Mouse (Mus musculus) MEL (cell line): Measurements from ENCODE around the gene Fgfrl1. TPM values are rescaled to one million over a fixed set of nuclear protein-coding genes. Genes with fewer than 3 reads are reported as not detected.
A peak's percentile ranks its signal among the peaks of the same experiment; 100 is the strongest.

Experiments
- DNase-seq: peaks from one replicate; pipeline ENCODE4 v3.0.0; 2011; ENCODE audit warnings: low read depth, low spot score
- H3K27ac ChIP-seq: 2 replicates; pipeline ENCODE4 v1.5.1; 2012; ENCODE audit warnings: low read depth, mild to moderate bottlenecking, control low read depth, low read length, moderate library complexity; ENCODE audit not compliant: control insufficient read depth
- H3K27me3 ChIP-seq, 2 experiments: fragments of 150-350 bp in 1 of 2; sonication (generic) in 1 of 2; 2 replicates each; pipeline ENCODE4 v1.6.1; 2012; ENCODE audit warnings: low read length in 2 of 2, mild to moderate bottlenecking in 2 of 2, improper control_type of control experiment in 1 of 2, moderate library complexity in 1 of 2; ENCODE audit not compliant: insufficient read depth in 2 of 2, control insufficient read depth in 1 of 2
- H3K36me3 ChIP-seq, 2 experiments: 2 replicates each; pipeline ENCODE4 v1.6.1; 2012 to 2014; ENCODE audit warnings: low read length in 2 of 2, improper control_type of control experiment in 1 of 2, inconsistent platforms in 1 of 2, mild to moderate bottlenecking in 1 of 2; ENCODE audit not compliant: insufficient read depth in 2 of 2, control insufficient read depth in 1 of 2
- H3K4me1 ChIP-seq, 2 experiments: fragments of 150-350 bp in 1 of 2; sonication (generic) in 1 of 2; 2 replicates each; pipeline ENCODE4 v1.6.1; 2012; ENCODE audit warnings: low read length in 2 of 2, improper control_type of control experiment in 1 of 2, mild to moderate bottlenecking in 1 of 2; ENCODE audit not compliant: insufficient read depth in 2 of 2, control insufficient read depth in 1 of 2
- H3K4me3 ChIP-seq, 2 experiments: fragments of 150-350 bp in 1 of 2; sonication (generic) in 1 of 2; 2 replicates each; pipeline ENCODE4 v1.5.1; 2012; ENCODE audit warnings: low read depth in 2 of 2, low read length in 2 of 2, mild to moderate bottlenecking in 2 of 2, moderate library complexity in 2 of 2, control low read depth in 1 of 2, improper control_type of control experiment in 1 of 2; ENCODE audit not compliant: control insufficient read depth in 1 of 2, insufficient read depth in 1 of 2
- H3K79me2 ChIP-seq: 2 replicates; pipeline ENCODE4 v1.6.1; 2012; ENCODE audit warnings: mild to moderate bottlenecking, low read length, moderate library complexity; ENCODE audit not compliant: control insufficient read depth, poor library complexity, insufficient read depth
- H3K9ac ChIP-seq: 2 replicates; pipeline ENCODE4 v1.6.1; 2012; ENCODE audit warnings: low read depth, mild to moderate bottlenecking, control low read depth, low read length, moderate library complexity; ENCODE audit not compliant: control insufficient read depth, poor library complexity, severe bottlenecking
- H3K9me3 ChIP-seq: fragments of 150-350 bp; sonication (generic); replicated peaks from 2 replicates; pipeline ENCODE4 v1.6.1; 2012; ENCODE audit warnings: mild to moderate bottlenecking, low read length, improper control_type of control experiment, moderate library complexity; ENCODE audit not compliant: insufficient read depth
- CHD1 ChIP-seq: IDR thresholded peaks from 2 replicates; pipeline ENCODE4 v1.6.1; 2012; ENCODE audit warnings: low read depth, mild to moderate bottlenecking, inconsistent platforms, low read length, improper control_type of control experiment
- CHD2 ChIP-seq: IDR thresholded peaks from 2 replicates; pipeline ENCODE4 v1.6.1; 2011; ENCODE audit warnings: low read length, improper control_type of control experiment
- CTCF ChIP-seq, 3 experiments: IDR thresholded peaks in 2 of 3; conservative IDR thresholded peaks in 1 of 3; 2 replicates each; pipeline ENCODE4 v1.5.1; 2011 to 2012; ENCODE audit warnings: low read length in 3 of 3, low read depth in 2 of 3, mild to moderate bottlenecking in 2 of 3, improper control_type of control experiment in 1 of 3, inconsistent platforms in 1 of 3, mixed read lengths in 1 of 3, moderate library complexity in 1 of 3; ENCODE audit not compliant: control insufficient read depth in 1 of 3, insufficient read depth in 1 of 3, poor library complexity in 1 of 3, severe bottlenecking in 1 of 3
- E2F4 ChIP-seq: IDR thresholded peaks from 2 replicates; pipeline ENCODE4 v1.6.1; 2011; ENCODE audit warnings: low read depth, low read length, improper control_type of control experiment, borderline replicate concordance
- ELF1 ChIP-seq: IDR thresholded peaks from 2 replicates; pipeline ENCODE4 v1.6.1; 2014; ENCODE audit warnings: low read depth, mild to moderate bottlenecking, inconsistent platforms, low read length, improper control_type of control experiment, moderate library complexity
- EP300 ChIP-seq, 2 experiments: IDR thresholded peaks; 2 replicates each; pipeline ENCODE4 v1.6.1; 2011; ENCODE audit warnings: improper control_type of control experiment in 2 of 2, low read length in 2 of 2, low read depth in 1 of 2, mild to moderate bottlenecking in 1 of 2
- ETS1 ChIP-seq: IDR thresholded peaks from 2 replicates; pipeline ENCODE4 v1.6.1; 2012; ENCODE audit warnings: low read depth, mild to moderate bottlenecking, inconsistent platforms, low read length, improper control_type of control experiment, moderate library complexity
- GABPA ChIP-seq: IDR thresholded peaks from 2 replicates; pipeline ENCODE4 v1.6.1; 2012; ENCODE audit warnings: low read depth, mild to moderate bottlenecking, inconsistent platforms, low read length, improper control_type of control experiment, moderate library complexity
- GATA1 ChIP-seq: IDR thresholded peaks from 2 replicates; pipeline ENCODE4 v1.6.1; 2011; ENCODE audit warnings: low read depth, low read length, improper control_type of control experiment
- HCFC1 ChIP-seq: IDR thresholded peaks from 2 replicates; pipeline ENCODE4 v1.6.1; 2012; ENCODE audit warnings: low read depth, mild to moderate bottlenecking, inconsistent platforms, low read length, improper control_type of control experiment, moderate library complexity
- JUND ChIP-seq: IDR thresholded peaks from 2 replicates; pipeline ENCODE4 v1.6.1; 2011; ENCODE audit warnings: low read depth, mild to moderate bottlenecking, improper control_type of control experiment, low read length
- KAT2A ChIP-seq: conservative IDR thresholded peaks from 2 replicates; pipeline ENCODE4 v1.6.1; 2012; ENCODE audit warnings: low read depth, low read length, improper control_type of control experiment, inconsistent platforms
- MAFK ChIP-seq: IDR thresholded peaks from 2 replicates; pipeline ENCODE4 v1.6.1; 2011; ENCODE audit warnings: low read depth, mild to moderate bottlenecking, low read length, improper control_type of control experiment, borderline replicate concordance
- MAZ ChIP-seq: IDR thresholded peaks from 2 replicates; pipeline ENCODE4 v1.6.1; 2012; ENCODE audit warnings: low read depth, mild to moderate bottlenecking, inconsistent platforms, low read length, improper control_type of control experiment
- MEF2A ChIP-seq: IDR thresholded peaks from 2 replicates; pipeline ENCODE4 v1.6.1; 2014; ENCODE audit warnings: low read depth, mild to moderate bottlenecking, inconsistent platforms, low read length, improper control_type of control experiment; ENCODE audit not compliant: poor library complexity, insufficient replicate concordance, severe bottlenecking; ENCODE audit errors: extremely low read depth
- MYC ChIP-seq: IDR thresholded peaks from 2 replicates; pipeline ENCODE4 v1.6.1; 2011; ENCODE audit warnings: low read depth, mild to moderate bottlenecking, low read length, improper control_type of control experiment, moderate library complexity
- NELFE ChIP-seq: IDR thresholded peaks from 2 replicates; pipeline ENCODE4 v1.6.1; 2011; ENCODE audit warnings: low read depth, low read length, improper control_type of control experiment
- NRF1 ChIP-seq: IDR thresholded peaks from 2 replicates; pipeline ENCODE4 v1.6.1; 2014; ENCODE audit warnings: low read depth, mild to moderate bottlenecking, inconsistent platforms, low read length, improper control_type of control experiment, moderate library complexity; ENCODE audit not compliant: poor library complexity, insufficient read depth, severe bottlenecking
- POLR2A ChIP-seq, 2 experiments: IDR thresholded peaks; 2 replicates each; pipeline ENCODE4 v1.6.1; 2011 to 2012; ENCODE audit warnings: low read length in 2 of 2, mild to moderate bottlenecking in 2 of 2, control low read depth in 1 of 2, improper control_type of control experiment in 1 of 2, low read depth in 1 of 2, moderate library complexity in 1 of 2; ENCODE audit not compliant: control insufficient read depth in 1 of 2, insufficient read depth in 1 of 2, poor library complexity in 1 of 2
- POLR2AphosphoS5 ChIP-seq: IDR thresholded peaks from 2 replicates; pipeline ENCODE4 v1.6.1; 2012; ENCODE audit warnings: low read depth, borderline replicate concordance, mild to moderate bottlenecking, inconsistent platforms, low read length, moderate library complexity, mixed read lengths
- RAD21 ChIP-seq: IDR thresholded peaks from 2 replicates; pipeline ENCODE4 v1.6.1; 2011; ENCODE audit warnings: mild to moderate bottlenecking, low read depth, low read length, improper control_type of control experiment
- RCOR1 ChIP-seq: IDR thresholded peaks from 2 replicates; pipeline ENCODE4 v1.6.1; 2012; ENCODE audit warnings: low read depth, mild to moderate bottlenecking, inconsistent platforms, low read length, improper control_type of control experiment
- SIN3A ChIP-seq: IDR thresholded peaks from 2 replicates; pipeline ENCODE4 v1.6.1; 2012; ENCODE audit warnings: low read length, improper control_type of control experiment, inconsistent platforms
- SMC3 ChIP-seq: IDR thresholded peaks from 2 replicates; pipeline ENCODE4 v1.6.1; 2011; ENCODE audit warnings: low read depth, low read length, improper control_type of control experiment
- TAL1 ChIP-seq: IDR thresholded peaks from 2 replicates; pipeline ENCODE4 v1.6.1; 2012; ENCODE audit warnings: mild to moderate bottlenecking, inconsistent platforms, low read length, moderate library complexity, mixed read lengths
- TBP ChIP-seq: IDR thresholded peaks from 2 replicates; pipeline ENCODE4 v1.8.0; 2011; ENCODE audit warnings: low read depth, low read length, improper control_type of control experiment
- UBTF ChIP-seq: IDR thresholded peaks from 2 replicates; pipeline ENCODE4 v1.6.1; 2012; ENCODE audit warnings: low read depth, mild to moderate bottlenecking, inconsistent platforms, low read length, improper control_type of control experiment, moderate library complexity, borderline replicate concordance; ENCODE audit not compliant: insufficient read depth
- USF1 ChIP-seq: IDR thresholded peaks from 2 replicates; pipeline ENCODE4 v1.6.1; 2014; ENCODE audit warnings: low read depth, mild to moderate bottlenecking, inconsistent platforms, low read length, improper control_type of control experiment, moderate library complexity
- USF2 ChIP-seq, 2 experiments: IDR thresholded peaks; 2 replicates each; pipeline ENCODE4 v1.6.1; 2011 to 2012; ENCODE audit warnings: improper control_type of control experiment in 2 of 2, low read length in 2 of 2, borderline replicate concordance in 1 of 2, inconsistent platforms in 1 of 2, low read depth in 1 of 2, mild to moderate bottlenecking in 1 of 2; ENCODE audit not compliant: insufficient read depth in 1 of 2
- ZC3H11A ChIP-seq: IDR thresholded peaks from 2 replicates; pipeline ENCODE4 v1.6.1; 2012; ENCODE audit warnings: low read depth, mild to moderate bottlenecking, inconsistent platforms, low read length, improper control_type of control experiment
- ZKSCAN1 ChIP-seq: IDR thresholded peaks from 2 replicates; pipeline ENCODE4 v1.6.1; 2012; ENCODE audit warnings: low read depth, mild to moderate bottlenecking, inconsistent platforms, low read length, improper control_type of control experiment, moderate library complexity
- polyA plus RNA-seq, 2 experiments: library from polyadenylated mRNA; stranded (reverse) in 1 of 2; unstranded in 1 of 2; fragments of >175 nt in 1 of 2; fragments of >200 nt in 1 of 2; gene quantifications; 2 replicates each; pipeline versions ENCODE4 v1.2.1 to v1.2.4; 2012; ENCODE audit warnings: low replicate concordance in 2 of 2, low read depth in 1 of 2; ENCODE audit not compliant: insufficient read length in 2 of 2, insufficient read depth in 1 of 2, missing spikeins in 1 of 2
- total RNA-seq: library from RNA; depleted of rRNA; stranded (reverse); fragments of 300-350 nt; gene quantifications from 2 replicates; pipeline ENCODE4 v1.2.3, GENCODE M21; 2012

The Fgfrl1 gene
- total and polyA plus RNA-seq, 3 experiments = 16.0 to 27.3 TPM; not detected in 1

DNA sequence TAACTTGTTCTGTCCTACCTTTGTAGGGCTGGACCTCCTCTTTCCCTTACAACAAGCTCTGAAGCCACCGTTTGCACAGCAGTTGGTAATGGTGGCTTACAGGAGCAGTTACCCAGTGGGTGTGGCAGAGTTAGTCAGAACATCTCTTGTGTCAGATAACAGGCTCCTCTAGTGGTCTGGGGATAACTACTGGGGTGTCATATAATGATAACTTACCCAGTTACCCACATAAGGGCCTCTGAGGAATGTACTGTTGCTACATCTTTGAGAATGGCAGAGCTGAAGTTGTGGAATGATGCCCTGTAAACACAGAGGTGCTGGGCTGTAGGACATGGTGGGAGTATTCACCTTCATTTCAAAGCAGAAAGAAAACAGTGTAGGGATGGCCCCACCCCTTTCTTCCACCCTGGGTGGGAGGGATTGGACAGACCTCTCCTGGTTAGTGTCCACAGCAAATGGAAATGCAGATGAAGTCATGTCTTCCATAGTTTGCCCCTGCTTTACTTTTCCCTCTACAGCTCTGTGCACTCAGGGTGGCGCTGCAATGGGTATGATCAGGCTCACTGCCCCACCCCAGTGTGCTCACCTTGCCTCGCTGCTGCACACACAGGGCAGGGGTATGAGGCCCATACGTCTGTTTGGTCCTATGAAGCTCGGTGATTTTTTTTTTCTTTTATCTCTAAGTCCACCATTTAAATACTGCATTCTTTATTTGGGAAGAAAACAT is 15.2 kb upstream of the Fgfrl1 start (continued):
- no peak for TF ChIP-seq E2F4
- TF ChIP-seq CTCF (IDR thresholded peaks at IDR 0.05 in 2 of 3, conservative IDR thresholded peaks at IDR 0.05 in 1 of 3; ENCODE audit: control insufficient read depth in 1 of 3, insufficient read depth in 1 of 3, low read depth in 2 of 3, low read length in 3 of 3, poor library complexity in 1 of 3, severe bottlenecking in 1 of 3) = no peak
- peak; percentile 28; the same call in 1 of the 2 replicates for TF ChIP-seq CHD1

GRCm38 (mm10) chr5:108677605-108678295 is 14.4 kb upstream of the Fgfrl1 start:
- Histone ChIP-seq H3K27me3 (no peaks in the 10 kb centered on the region), H3K4me1 (peaks cover 11 to 52% of the 10 kb centered on the region in 2 experiments; a peak in 3 of 4 replicates), H3K79me2 (peaks cover 33% of the 10 kb centered on the region), H3K36me3 (peaks cover 2 to 36% of the 10 kb centered on the region in 2 experiments; a peak in 3 of 4 replicates), H3K9ac (peak overlapping the region; percentile 75), H3K4me3 (peak overlapping the region; percentile 58 to 61), H3K9me3 (no peaks in the 10 kb centered on the region), H3K27ac (peak overlapping the region; percentile 96)
- peak; percentile 87 for DNase-seq
- no peak for TF ChIP-seq SMC3
- TF ChIP-seq KAT2A = no peak
- no peak; the same call in 1 of the 2 replicates for TF ChIP-seq MYC
- TF ChIP-seq RAD21 = no peak
- peak; percentile 4 to 63; a peak in 2 of 4 replicates for TF ChIP-seq POLR2A (IDR thresholded peaks at IDR 0.05; ENCODE audit: control insufficient read depth in 1 of 2, insufficient read depth in 1 of 2, low read depth in 1 of 2, low read length in 2 of 2, poor library complexity in 1 of 2)
- TF ChIP-seq ZKSCAN1 = no peak
- TF ChIP-seq CHD2 = peak; percentile 14; the same call in 1 of the 2 replicates
- TF ChIP-seq UBTF = peak; percentile 75; the same call in 1 of the 2 replicates
- no peak for TF ChIP-seq ELF1
- no peak; the same call in 1 of the 2 replicates for TF ChIP-seq ETS1
- TF ChIP-seq CTCF (IDR thresholded peaks at IDR 0.05 in 2 of 3, conservative IDR thresholded peaks at IDR 0.05 in 1 of 3; ENCODE audit: control insufficient read depth in 1 of 3, insufficient read depth in 1 of 3, low read depth in 2 of 3, low read length in 3 of 3, poor library complexity in 1 of 3, severe bottlenecking in 1 of 3) = no peak
- TF ChIP-seq JUND = no peak
- no peak for TF ChIP-seq POLR2AphosphoS5
- TF ChIP-seq TAL1 = no peak
- TF ChIP-seq NRF1 = 0 out of 2 replicates have a peak, but pooled peaks have one; percentile 6
- TF ChIP-seq ZC3H11A = no peak
- TF ChIP-seq E2F4 = no peak
- TF ChIP-seq USF1 = no peak
- no peak for TF ChIP-seq SIN3A
- no peak for TF ChIP-seq USF2 (IDR thresholded peaks at IDR 0.05; ENCODE audit: borderline replicate concordance in 1 of 2, insufficient read depth in 1 of 2, low read depth in 1 of 2, low read length in 2 of 2)
- TF ChIP-seq MAZ = no peak; the same call in 1 of the 2 replicates
- TF ChIP-seq EP300 (IDR thresholded peaks at IDR 0.05; ENCODE audit: low read depth in 1 of 2, low read length in 2 of 2) = peak in 1 of 2 experiments; percentile 44; a peak in 2 of 4 replicates
- TF ChIP-seq MAFK = no peak
- no peak for TF ChIP-seq GABPA
- no peak for TF ChIP-seq GATA1
- no peak for TF ChIP-seq TBP
- TF ChIP-seq HCFC1 = no peak
- TF ChIP-seq RCOR1 = no peak
- no peak; the same call in 1 of the 2 replicates for TF ChIP-seq NELFE
- peak; percentile 8; the same call in 1 of the 2 replicates for TF ChIP-seq MEF2A
